Mouse (Mus musculus) layer of hippocampus, postnatal 10 days (tissue): Measurements from ENCODE around the gene Adgrl2. TPM values are rescaled to one million over a fixed set of nuclear protein-coding genes. Genes with fewer than 3 reads are reported as not detected.

Source experiments
- DNase-seq, 2 experiments: peaks; one replicate each; pipeline ENCODE4 v3.0.0; 2021; ENCODE audit warnings: low spot score in 2 of 2
- total RNA-seq, 2 experiments: library from RNA; stranded (reverse); gene quantifications; 2 replicates each; pipeline ENCODE4 v1.2.3; 2021

The Adgrl2 gene
- total RNA-seq, 2 experiments from 2014 or later: 92.4 to 107 TPM

DNA sequence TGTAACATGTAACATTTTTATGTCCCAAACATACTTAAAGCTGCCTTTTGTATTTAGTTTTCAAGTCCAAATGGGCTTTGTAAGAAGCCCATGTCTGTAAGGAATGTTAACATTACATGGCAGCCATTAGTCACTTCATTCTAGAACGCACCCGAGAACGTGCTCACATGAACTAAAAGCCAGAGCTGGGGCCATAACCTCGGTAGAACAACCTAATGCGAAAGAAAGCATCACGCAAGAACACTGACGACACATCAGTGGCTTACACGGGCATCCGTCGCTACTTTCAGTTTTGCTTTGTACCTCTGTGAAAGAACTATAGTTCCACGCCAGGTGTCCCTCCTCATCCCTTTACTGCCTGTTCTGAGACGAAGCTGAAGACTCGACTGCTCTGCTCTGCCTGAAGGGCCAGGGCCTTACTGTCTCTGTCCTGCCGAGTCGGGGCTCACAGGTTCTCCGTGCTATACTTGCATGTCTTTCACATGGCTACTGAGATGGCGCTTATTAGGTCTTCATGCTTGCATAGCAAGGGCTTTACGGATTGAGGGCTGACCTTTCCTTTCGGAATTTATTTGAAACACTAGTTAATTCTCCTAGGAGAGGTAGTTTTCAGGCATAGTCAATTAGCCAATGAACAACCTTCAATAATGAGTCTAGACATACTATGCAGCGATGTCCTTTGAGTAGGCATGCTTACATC is 157.1 kb downstream of the Adgrl2 start:
- DNase-seq: no peak

DNA sequence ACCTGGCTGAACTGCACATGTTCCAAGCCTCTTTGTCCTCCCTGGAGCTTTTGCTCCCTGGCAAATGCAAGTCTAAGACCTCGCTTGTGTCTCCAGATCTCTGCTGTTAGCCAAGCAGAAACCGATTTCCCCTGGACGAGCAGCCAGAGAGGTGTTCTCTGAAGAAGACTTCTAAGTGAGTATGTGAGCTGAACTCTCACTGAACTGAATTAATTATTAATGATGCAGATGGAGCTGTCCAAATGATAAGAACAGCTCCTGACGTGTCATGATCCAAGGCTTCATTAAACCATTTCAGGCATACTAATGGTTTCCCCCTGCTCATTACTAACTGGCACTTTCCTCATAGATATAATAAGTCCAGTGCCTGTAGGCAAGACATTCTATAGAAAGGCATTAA is 158.4 kb downstream of the Adgrl2 start:
- no peak for DNase-seq

DNA sequence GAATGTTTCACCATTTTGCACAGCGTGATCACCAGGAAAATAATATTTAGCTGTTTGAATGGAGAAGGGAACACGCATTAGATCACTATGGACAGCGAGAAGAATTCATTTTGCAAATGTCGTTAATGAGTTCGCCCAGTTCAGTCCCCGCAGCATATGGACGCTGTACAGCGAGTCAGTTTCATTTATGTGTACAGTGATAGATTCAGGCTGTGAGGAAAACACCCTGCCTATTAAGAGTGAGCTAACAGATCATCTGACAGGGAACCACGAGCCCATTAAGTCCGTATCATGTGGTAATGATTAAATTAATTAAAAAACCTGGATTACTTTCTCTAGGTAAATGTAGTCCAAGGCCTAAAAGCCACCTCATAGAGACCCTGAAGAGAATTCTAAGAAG is 161.8 kb downstream of the Adgrl2 start:
- no peak for DNase-seq

- no peak for DNase-seq
Measured at GRCm38 (mm10) chr3:148823551-148823950, 166.8 kb downstream of the Adgrl2 start.

DNA sequence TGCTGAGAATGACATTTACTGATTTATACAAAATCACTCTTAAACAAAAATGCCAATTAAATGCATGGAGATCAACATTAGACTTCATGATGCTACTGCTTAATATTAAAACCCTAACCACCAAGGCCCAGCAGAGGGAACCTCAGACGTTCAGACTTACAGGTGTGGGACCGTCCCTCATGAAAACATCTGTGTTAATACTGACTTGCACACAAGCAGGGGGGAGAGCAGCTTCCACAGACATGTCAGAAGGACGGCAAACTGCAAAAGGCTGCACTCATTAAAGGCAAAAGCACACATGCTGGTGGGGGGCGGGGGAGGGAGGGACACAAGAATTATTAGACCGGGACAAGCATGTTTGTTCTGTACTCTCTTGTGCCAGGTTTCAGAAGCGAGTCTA is 168.7 kb downstream of the Adgrl2 start:
- DNase-seq: no peak

DNA sequence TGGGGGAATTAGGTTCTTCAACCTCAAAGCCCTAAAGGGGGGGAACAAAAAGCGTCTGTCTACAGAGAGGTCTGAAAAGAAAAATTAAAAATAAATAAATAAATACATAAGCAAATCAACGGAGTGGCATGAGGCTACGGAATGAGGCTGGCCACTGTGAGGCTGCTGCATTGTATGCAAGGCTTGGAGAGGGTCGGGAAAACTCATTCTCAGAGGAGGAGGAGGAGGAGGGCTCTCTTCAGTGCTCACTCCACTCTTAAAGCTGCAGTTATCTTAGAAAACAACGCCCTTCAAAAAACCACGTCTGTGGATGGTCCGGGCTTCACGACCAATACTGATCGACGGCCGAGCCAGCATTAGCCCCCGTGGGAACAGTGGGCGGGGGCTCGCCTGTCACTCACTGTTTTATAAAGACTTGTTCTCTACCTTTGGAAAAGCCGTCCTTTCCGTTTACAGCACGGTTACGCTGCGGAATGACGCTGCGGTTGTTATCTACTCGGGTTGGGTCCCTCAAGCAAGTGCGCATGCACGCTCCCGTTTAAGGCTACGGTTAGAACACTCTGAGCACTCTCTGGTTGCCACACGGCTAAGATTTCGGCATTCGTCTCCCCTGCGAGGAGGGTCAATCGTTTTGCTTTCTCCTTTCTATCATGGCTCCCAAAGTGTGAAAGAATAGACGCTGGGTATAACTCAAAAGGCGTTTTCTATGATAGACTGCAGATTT is 170.9 kb downstream of the Adgrl2 start:
- no peak for DNase-seq

GRCm38 (mm10) chr3:148818414-148819105 is 171.8 kb downstream of the Adgrl2 start:
- DNase-seq: no peak

DNA sequence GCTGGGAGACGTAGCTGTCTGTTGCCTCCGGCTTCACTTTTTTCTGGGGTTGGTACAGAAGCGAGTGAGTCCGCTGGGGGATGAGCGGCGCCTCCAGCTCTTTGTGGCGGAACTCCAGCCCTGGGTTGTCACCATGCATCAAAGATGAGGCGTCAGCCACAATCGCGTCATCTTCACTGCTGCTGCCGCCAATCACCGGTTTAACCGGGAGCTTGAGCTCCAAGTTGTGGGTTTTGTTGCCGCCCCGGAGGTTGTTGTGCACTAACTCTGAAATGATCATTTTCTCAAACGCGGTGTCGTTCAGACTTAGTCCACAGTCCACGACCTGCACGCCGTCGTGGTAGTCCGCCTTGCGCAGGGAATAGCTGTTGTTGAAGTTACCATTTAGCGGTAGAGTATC is 172.9 kb downstream of the Adgrl2 start:
- DNase-seq: no peak

DNA sequence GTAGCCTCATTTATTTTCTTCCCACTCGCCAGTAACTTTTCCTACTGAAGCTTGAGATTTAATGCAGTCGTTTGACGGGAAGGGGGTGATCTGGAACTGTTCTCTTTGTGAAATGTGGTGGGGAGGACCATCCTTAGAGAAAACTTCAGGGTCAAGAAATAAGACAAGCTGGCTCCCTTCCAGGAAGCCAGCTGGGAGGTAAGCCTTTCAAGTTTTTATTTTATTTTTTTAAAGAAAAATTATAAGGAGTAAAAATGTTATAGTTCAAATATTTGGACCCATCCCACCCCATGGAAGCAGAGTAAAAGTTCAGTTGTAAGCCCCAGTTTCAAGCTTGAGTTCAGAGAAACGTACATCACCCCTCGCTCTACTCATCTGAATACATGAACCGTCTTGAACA is 177.2 kb downstream of the Adgrl2 start:
- DNase-seq: no peak

- DNase-seq: no peak
Measured at GRCm38 (mm10) chr3:148812059-148812458, 178.3 kb downstream of the Adgrl2 start.

DNA sequence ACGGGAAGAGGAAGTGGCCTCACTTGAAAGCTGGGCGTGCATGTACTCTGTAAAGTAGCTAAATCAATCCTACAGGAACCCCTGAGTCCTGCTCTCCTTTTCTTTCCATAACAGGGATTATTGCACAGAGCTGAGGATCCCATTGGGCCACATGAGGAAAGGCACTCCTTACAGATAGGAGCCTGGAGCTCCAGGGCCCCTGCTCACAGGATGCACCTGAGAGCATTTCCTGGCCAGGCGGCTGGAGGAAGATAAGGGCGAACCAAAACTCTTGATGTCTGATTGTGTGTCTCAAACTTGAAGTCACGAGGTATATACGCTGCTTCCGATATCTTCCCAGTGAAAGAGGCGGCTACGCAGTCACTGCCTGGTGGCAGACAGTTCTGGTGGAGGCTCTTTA is 183.4 kb downstream of the Adgrl2 start:
- DNase-seq: no peak

DNA sequence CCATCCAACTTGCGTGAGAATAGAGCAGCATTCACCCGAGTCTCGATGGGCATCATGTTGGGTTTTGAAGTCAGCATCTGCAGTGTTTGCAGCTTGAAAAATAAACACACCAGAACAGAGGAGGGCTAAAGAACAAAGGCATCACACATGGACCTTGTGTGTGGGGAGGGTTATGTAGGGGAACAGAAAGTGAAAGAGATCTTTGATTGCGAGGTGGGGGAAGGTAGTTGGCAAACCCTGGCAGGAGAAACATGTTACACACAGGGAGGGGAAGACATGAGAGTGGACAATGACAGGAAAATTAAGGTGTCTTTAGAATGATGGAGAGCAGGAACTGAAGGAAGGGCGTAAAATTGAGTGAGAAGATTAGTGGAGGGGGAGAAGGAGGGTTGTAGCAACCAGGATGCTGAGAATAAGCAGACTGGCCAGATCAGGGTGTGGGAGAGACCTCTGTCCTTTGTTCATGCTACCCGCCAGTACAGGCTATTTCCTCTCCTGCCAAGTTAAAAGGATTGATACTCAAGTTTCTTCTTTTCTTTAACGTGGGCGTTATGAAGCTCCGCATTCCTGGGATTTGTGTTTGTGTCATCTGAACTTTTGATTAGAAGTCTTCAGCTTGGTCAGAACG is 197.0 kb downstream of the Adgrl2 start:
- no peak for DNase-seq

DNA sequence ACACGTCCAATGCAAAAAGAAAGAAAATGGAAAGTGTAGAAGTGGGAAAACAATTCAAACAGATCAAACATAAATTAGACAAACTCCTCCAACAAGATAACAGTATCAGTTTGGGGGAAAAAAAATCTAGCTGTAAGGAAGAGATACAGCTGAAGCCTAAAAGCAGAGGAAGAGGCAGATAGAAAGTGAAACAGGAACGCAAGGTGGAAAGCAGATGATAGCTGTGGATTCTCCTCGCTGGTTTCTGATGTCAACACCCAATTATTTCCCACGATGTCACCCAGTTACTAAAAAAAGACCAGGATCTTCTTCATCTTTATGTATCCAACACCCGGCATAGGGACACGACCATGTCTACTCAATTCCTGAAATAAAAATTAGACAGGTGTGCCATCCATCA is 220.0 kb downstream of the Adgrl2 start:
- DNase-seq: no peak
